Mouse (Mus musculus): ENCODE measurements around the gene Sf3a3. TPM values are rescaled to one million over a fixed set of nuclear protein-coding genes. Genes with fewer than 3 reads are reported as not detected.

Sf3a3 gene
- total and polyA plus RNA-seq, 2 experiments from 2014 or later: 54.4 to 84.1 TPM

DNA sequence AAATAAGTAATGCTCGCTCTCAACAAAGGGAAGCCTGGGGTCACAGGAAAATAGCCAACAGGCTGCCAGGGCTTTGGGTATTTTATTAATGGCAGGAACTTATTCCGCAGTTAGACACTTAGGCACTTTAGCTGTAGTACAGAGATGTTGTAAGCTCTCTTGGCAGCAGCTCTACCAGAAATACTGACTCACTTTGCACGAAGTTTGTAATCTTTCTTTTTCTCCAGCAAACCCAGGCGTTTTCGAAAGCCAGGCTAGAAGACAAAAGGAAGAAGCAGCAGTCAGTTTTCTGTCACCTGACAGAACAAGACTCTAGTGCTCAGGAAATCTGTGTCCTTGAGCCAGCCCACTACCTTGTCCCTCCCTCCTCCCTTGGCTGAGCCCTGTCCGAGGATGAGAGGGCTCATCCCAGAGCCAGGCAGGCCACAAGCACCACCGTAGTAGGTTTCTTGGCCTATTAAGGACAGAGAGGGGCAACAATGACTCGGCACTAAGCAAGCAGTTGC, 28.6 kb upstream of the Sf3a3 start:
- Histone ChIP-seq H3K4me1 (ENCODE audit: insufficient read depth) (no peaks in the 10 kb centered on the region), H3K4me2 (ENCODE audit: low read depth) (no peak overlapping the region), H3K27ac (ENCODE audit: low read depth, low read length) (no peak overlapping the region), H3K27me3 (ENCODE audit: insufficient read depth, low read length) (no peaks in the 10 kb centered on the region), H3K36me3 (ENCODE audit: insufficient read depth) (peaks cover 29% of the 10 kb centered on the region), H3K4me3 (ENCODE audit: low read depth, low read length) (no peak overlapping the region), H3K9ac (no peak overlapping the region), H3K9me3 (ENCODE audit: low read length) (no peaks in the 10 kb centered on the region)
- WGBS: 93% methylated on average over 8 of the region's 8 CpGs
- DNase-seq (no peak), ATAC-seq (no peak)
- TF ChIP-seq CTCF (IDR thresholded peaks at IDR 0.05; ENCODE audit: low read depth): no peak

DNA sequence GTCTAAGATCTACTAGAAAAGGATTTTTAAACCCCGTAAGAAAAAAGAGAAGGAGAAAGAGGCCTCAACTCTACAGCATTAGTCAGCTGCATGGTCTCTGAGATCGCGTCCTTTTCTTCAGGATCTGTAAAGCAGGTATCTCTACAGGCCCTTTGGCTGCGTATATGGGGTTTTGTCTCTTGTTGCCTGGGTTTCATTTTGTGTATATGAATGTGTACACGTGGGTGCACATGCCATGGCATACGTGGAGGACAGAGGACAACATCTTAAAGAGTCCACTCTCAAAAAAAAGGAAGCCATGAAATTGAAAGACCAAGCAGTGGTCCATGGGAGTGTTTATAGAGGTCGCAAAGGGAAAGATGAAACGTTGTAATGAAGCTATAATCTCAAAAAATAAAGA, 23.1 kb upstream of the Sf3a3 start:
- WGBS: 85% methylated on average over 8 of the region's 8 CpGs
- DNase-seq (no peak), ATAC-seq (no peak)
- no peak for TF ChIP-seq CTCF (IDR thresholded peaks at IDR 0.05; ENCODE audit: low read depth)
- H3K4me1 ChIP-seq (ENCODE audit: insufficient read depth): 0 out of 2 replicates have a peak, but pooled peaks cover 7% of the 10 kb centered on the region
- no peaks in the 10 kb centered on the region for H3K9me3 ChIP-seq (ENCODE audit: low read length)
- 0 out of 2 replicates have a peak, but pooled peaks cover 13% of the 10 kb centered on the region for H3K36me3 ChIP-seq (ENCODE audit: insufficient read depth)
- H3K27me3 ChIP-seq (ENCODE audit: insufficient read depth, low read length): no peaks in the 10 kb centered on the region; the same call in 1 of the 2 replicates
- H3K9ac ChIP-seq: peak overlapping the region; percentile 22; the same call in 1 of the 2 replicates
- no peak overlapping the region for H3K4me2 ChIP-seq (ENCODE audit: low read depth)
- H3K4me3 ChIP-seq (ENCODE audit: low read depth, low read length): no peak overlapping the region
- no peak overlapping the region for H3K27ac ChIP-seq (ENCODE audit: low read depth, low read length)

DNA sequence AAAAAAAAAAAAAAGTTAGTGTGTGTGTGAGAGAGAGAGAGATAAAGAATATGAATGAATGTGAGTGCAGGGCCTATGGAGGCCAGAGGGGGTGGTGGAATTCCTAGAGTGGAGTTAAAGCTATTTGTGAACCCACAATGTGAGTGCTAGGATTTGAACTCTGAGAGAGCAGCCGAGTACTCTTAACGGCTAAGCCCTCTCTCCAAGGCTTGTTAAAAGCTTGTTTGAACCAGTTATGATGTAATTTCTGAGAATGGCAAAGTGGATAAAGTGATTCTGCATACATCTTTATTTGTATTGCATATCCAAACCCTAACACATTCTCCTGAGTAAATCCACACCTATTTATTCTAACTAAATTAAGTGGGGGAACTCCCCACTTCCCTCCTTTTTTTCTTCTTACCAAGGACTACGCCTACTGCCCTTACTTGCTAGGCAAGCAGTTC, 22.1 kb upstream of the Sf3a3 start:
- no peak for TF ChIP-seq CTCF (IDR thresholded peaks at IDR 0.05; ENCODE audit: low read depth)
- H3K9me3 ChIP-seq (ENCODE audit: low read length): no peaks in the 10 kb centered on the region
- no peak overlapping the region for H3K27ac ChIP-seq (ENCODE audit: low read depth, low read length)
- ATAC-seq (no peak), DNase-seq (no peak)
- H3K36me3 ChIP-seq (ENCODE audit: insufficient read depth): 0 out of 2 replicates have a peak, but pooled peaks cover 7% of the 10 kb centered on the region
- 0 out of 2 replicates have a peak, but pooled peaks cover 7% of the 10 kb centered on the region for H3K4me1 ChIP-seq (ENCODE audit: insufficient read depth)
- no peaks in the 10 kb centered on the region; the same call in 1 of the 2 replicates for H3K27me3 ChIP-seq (ENCODE audit: insufficient read depth, low read length)
- H3K4me3 ChIP-seq (ENCODE audit: low read depth, low read length): peak overlapping the region; percentile 77
- H3K4me2 ChIP-seq (ENCODE audit: low read depth): peak overlapping the region; percentile 74
- WGBS: 67% methylated on average over 3 of the region's 3 CpGs
- H3K9ac ChIP-seq: peak overlapping the region; percentile 85

DNA sequence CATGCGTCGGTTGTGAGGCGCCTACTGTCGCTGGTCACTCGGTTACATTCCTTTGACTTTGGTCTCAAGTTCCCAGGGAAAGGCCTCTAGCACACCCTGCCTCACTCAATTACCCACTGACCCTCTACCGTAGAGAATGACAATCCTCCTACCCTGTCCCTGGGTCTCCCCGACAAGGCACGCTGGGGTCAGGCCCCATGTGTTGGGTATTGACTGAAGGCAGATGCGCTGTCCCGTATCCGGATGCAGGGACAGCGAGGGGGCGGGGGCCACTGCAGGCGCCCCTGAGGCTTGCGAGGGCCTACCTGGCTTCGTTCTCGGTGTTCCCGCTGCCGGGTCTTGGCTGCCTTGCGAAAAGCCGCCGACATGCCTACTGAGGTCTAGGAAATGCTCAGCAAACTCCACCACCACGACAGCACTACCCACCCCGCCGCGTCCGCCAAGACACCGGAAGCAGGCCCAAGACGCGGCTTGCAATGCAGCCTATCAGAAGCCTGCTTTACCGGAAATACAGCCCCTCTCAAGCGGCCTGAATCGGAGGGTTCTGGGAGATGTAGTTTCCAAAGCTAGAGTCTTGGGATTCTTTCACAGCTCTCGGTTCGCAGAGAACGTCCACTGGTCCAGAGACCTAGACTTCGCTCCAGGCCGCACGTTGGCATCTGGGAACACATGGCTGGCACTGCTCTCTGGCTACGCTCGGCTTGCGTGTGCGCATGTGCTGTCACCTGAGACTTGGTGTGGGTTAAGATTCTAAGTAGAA, 21.3 kb upstream of the Sf3a3 start, which contains the start of gene Utp11:
TSS of gene Utp11 (minus strand) at position 466 of the 760 bp plus-strand sequence.
- ATAC-seq (peak; percentile 100), DNase-seq (peak; percentile 91)
- Histone ChIP-seq H3K4me2 (ENCODE audit: low read depth) (peak within 1 kb of the TSS; percentile 74), H3K4me3 (ENCODE audit: low read depth, low read length) (peak within 1 kb of the TSS; percentile 77), H3K9ac (peak within 1 kb of the TSS; percentile 85), H3K36me3 (ENCODE audit: insufficient read depth) (0 out of 2 replicates have a peak, but pooled peaks cover 5% of the 10 kb centered on the region), H3K4me1 (ENCODE audit: insufficient read depth) (0 out of 2 replicates have a peak, but pooled peaks cover 7% of the 10 kb centered on the region), H3K27ac (ENCODE audit: low read depth, low read length) (peak within 1 kb of the TSS; percentile 74), H3K9me3 (ENCODE audit: low read length) (no peaks in the 10 kb centered on the region), H3K27me3 (ENCODE audit: insufficient read depth, low read length) (no peaks in the 10 kb centered on the region; the same call in 1 of the 2 replicates)
- 1% methylated on average over 43 of the region's 43 CpGs for WGBS
- no peak for TF ChIP-seq CTCF (IDR thresholded peaks at IDR 0.05; ENCODE audit: low read depth)

DNA sequence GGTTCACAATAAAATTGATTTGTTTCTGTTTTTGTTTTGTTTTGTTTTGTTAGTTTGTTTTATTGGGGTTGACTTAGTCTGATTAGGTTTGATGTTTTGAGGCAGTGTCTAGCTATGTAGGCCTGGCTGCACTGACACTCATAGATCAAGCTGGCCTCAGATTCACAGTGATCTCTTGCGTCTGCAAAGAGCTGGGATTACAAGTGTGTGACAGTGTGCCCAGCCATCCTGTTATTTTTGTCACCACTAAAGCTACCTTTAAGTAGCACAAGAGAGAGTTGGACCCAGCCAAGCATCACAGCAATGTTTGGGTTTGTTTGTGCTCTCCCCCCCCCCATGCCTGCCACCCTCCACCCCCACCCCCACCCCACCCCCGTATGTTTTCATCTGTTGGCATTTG, 20.0 kb upstream of the Sf3a3 start:
- no peak overlapping the region for H3K4me3 ChIP-seq (ENCODE audit: low read depth, low read length)
- DNase-seq: no peak
- H3K4me2 ChIP-seq (ENCODE audit: low read depth): no peak overlapping the region
- WGBS: 92% methylated on average over 2 of the region's 2 CpGs
- no peak overlapping the region for H3K9ac ChIP-seq
- 0 out of 2 replicates have a peak, but pooled peaks cover 5% of the 10 kb centered on the region for H3K36me3 ChIP-seq (ENCODE audit: insufficient read depth)
- H3K27ac ChIP-seq (ENCODE audit: low read depth, low read length): no peak overlapping the region
- no peak for TF ChIP-seq CTCF (IDR thresholded peaks at IDR 0.05; ENCODE audit: low read depth)
- H3K9me3 ChIP-seq (ENCODE audit: low read length): no peaks in the 10 kb centered on the region
- H3K27me3 ChIP-seq (ENCODE audit: insufficient read depth, low read length): no peaks in the 10 kb centered on the region; the same call in 1 of the 2 replicates
- ATAC-seq: no peak
- H3K4me1 ChIP-seq (ENCODE audit: insufficient read depth): 0 out of 2 replicates have a peak, but pooled peaks cover 7% of the 10 kb centered on the region

DNA sequence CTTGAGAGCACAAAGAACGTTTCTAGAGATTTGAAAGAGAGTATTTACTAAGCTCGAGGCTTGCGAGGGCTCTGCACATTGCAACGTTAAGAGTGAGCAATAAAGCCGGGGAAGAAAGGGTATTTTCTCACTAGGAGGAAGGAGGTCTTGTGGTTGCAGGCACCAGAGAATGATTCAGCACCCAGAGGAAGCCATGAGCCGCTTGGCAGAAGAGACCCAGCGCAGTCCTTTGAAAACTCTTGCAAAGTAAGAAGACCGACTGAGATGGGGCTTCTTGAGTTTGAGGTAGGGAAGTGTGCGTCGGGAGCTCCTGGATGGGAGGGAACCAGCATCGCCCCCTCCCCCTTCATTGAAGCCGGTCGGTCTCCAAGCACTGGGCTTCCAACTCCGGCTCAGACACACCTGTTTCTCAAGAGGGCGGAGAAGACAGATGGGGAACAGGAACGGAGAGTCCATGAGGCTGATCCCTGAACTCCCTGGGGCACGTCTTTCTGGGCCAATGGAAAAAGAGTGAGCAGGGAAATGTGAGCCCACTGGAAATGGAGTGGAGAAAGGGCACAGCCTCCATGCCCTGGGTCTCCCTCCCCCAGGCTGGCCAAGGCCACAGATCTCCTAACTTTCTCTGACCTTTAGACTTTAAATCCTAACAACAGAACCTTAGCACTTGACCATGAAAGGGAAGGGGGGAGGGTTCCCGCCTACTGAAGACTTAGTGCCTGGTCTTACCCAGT, 18.6 kb upstream of the Sf3a3 start:
- Histone ChIP-seq H3K4me3 (ENCODE audit: low read depth, low read length) (no peak overlapping the region), H3K4me1 (ENCODE audit: insufficient read depth) (0 out of 2 replicates have a peak, but pooled peaks cover 7% of the 10 kb centered on the region), H3K4me2 (ENCODE audit: low read depth) (no peak overlapping the region), H3K9ac (no peak overlapping the region), H3K9me3 (ENCODE audit: low read length) (no peaks in the 10 kb centered on the region), H3K27me3 (ENCODE audit: insufficient read depth, low read length) (no peaks in the 10 kb centered on the region; the same call in 1 of the 2 replicates), H3K36me3 (ENCODE audit: insufficient read depth) (0 out of 2 replicates have a peak, but pooled peaks cover 5% of the 10 kb centered on the region), H3K27ac (ENCODE audit: low read depth, low read length) (no peak overlapping the region)
- no peak for DNase-seq
- TF ChIP-seq CTCF (IDR thresholded peaks at IDR 0.05; ENCODE audit: low read depth): no peak
- no peak for ATAC-seq
- 17% methylated on average over 18 of the region's 18 CpGs for WGBS

All from forebrain, postnatal 0 days (tissue).